Mouse (Mus musculus) liver, adult 2 months (tissue): ENCODE measurements at regions not wholly inside any gene's neighbourhood (a gene's known extent, or its start where the extent isn't known, plus 50 kb on each side); places are given as distances from the start of the nearest gene placed in this dataset.

Source experiments
- DNase-seq: peaks from one replicate; pipeline ENCODE4 v3.0.0-alpha.2; 2011; ENCODE audit warnings: low read depth, low spot score; ENCODE audit errors: extremely low read depth
- H3K27ac ChIP-seq: fragments of 200-500 bp; replicated peaks from 2 replicates; pipeline ENCODE4 v1.5.1; 2012; ENCODE audit warnings: low read depth, mild to moderate bottlenecking, control low read depth, inconsistent platforms, low read length; ENCODE audit not compliant: insufficient read depth
- H3K27me3 ChIP-seq: fragments of 200-500 bp; 2 replicates; pipeline ENCODE4 v1.6.1; 2012; ENCODE audit warnings: mild to moderate bottlenecking, moderate library complexity, low read length, inconsistent platforms; ENCODE audit not compliant: control insufficient read depth, insufficient read depth
- H3K36me3 ChIP-seq: fragments of 200-500 bp; 2 replicates; pipeline ENCODE4 v1.6.1; 2012; ENCODE audit warnings: low read length, inconsistent platforms; ENCODE audit not compliant: control insufficient read depth, insufficient read depth
- H3K4me1 ChIP-seq: fragments of 200-500 bp; 2 replicates; pipeline ENCODE4 v1.6.1; 2011; ENCODE audit warnings: low read length; ENCODE audit not compliant: control insufficient read depth, insufficient read depth
- H3K4me3 ChIP-seq: fragments of 200-500 bp; 2 replicates; pipeline ENCODE4 v1.5.1; 2011; ENCODE audit warnings: low read depth, mild to moderate bottlenecking, control low read depth, low read length, moderate library complexity; ENCODE audit not compliant: insufficient read depth
- H3K79me2 ChIP-seq: fragments of 200-500 bp; 2 replicates; pipeline ENCODE4 v1.6.1; 2012; ENCODE audit warnings: inconsistent platforms, mild to moderate bottlenecking, low read length, moderate library complexity; ENCODE audit not compliant: control insufficient read depth, insufficient read depth
- H3K9ac ChIP-seq: fragments of 200-500 bp; 2 replicates; pipeline ENCODE4 v1.6.1; 2012; ENCODE audit warnings: low read depth, mild to moderate bottlenecking, control low read depth, inconsistent platforms, low read length
- CTCF ChIP-seq: fragments of 200-500 bp; IDR thresholded peaks from 2 replicates; pipeline ENCODE4 v1.5.1; 2011; ENCODE audit warnings: low read depth, low read length, control low read depth
- POLR2A ChIP-seq: fragments of 200-500 bp; IDR thresholded peaks from 2 replicates; pipeline ENCODE4 v1.6.1; 2011; ENCODE audit warnings: low read length, control low read depth; ENCODE audit not compliant: insufficient read depth; ENCODE audit errors: extremely low read depth
- WGBS: fragments of 180-500 bp; shearing (Covaris S2); methylation state at CpG from one replicate; pipeline ENCODE4 v1.1.7; 2018; 5-methylcytosine and 5-hydroxymethylcytosine counted together

DNA sequence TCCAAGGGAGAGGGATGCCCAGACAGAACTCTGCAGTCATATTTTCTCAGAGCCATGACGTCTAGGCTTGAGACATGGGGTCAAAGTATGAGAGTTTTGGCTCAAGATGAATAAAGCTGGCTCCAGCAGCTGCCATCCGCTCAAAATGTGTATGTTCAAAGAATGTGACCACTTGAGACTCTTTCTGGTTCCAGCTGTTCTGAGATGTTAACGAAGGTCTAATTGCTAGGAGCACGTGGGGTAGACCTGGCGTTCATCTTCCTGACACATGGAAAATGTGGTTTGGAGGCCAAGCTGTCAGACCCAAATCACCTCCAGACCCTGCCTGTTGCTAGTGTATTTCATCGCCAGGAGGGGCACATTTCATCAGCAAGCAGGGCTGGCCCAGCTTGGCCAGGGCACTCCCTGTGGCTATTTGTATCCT lies 58.9 kb upstream of the Ankrd1 start:
- no peak overlapping the region for H3K9ac ChIP-seq
- TF ChIP-seq CTCF (no peak), POLR2A (no peak)
- no peaks in the 10 kb centered on the region for H3K79me2 ChIP-seq
- peaks cover 2% of the 10 kb centered on the region; the same call in 1 of the 2 replicates for H3K4me1 ChIP-seq
- no peak overlapping the region for H3K27ac ChIP-seq
- H3K36me3 ChIP-seq: no peaks in the 10 kb centered on the region
- no peaks in the 10 kb centered on the region for H3K27me3 ChIP-seq
- DNase-seq: no peak
- WGBS: 73% methylated on average over 6 of the region's 6 CpGs
- no peak overlapping the region for H3K4me3 ChIP-seq

DNA sequence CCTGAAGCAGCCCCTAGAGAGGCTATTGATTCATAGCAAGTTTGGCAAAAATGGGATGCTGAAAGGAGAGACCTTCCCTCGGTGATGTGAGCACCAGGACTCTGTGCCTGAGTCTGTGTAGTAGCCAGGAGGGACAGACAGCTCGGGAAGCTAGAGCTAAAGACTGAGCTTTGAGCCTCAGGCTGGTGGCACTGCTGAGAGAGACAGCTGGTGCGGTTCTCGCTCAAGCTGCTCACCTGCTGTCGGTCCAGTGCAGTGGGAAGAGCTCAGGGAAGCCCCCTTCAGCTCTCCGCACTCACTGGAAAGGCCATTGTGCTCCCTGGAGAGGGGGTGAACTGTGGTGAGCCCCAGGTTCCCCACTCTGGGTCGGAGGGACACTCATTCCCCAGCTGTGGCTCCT lies 60.4 kb upstream of the Ankrd1 start:
- H3K4me1 ChIP-seq: no peaks in the 10 kb centered on the region
- H3K36me3 ChIP-seq: no peaks in the 10 kb centered on the region
- no peak overlapping the region for H3K9ac ChIP-seq
- no peak for TF ChIP-seq POLR2A
- no peak for TF ChIP-seq CTCF
- no peak overlapping the region for H3K27ac ChIP-seq
- H3K27me3 ChIP-seq: no peaks in the 10 kb centered on the region
- WGBS: 71% methylated on average over 7 of the region's 7 CpGs
- no peaks in the 10 kb centered on the region for H3K79me2 ChIP-seq
- no peak overlapping the region for H3K4me3 ChIP-seq
- DNase-seq: no peak

DNA sequence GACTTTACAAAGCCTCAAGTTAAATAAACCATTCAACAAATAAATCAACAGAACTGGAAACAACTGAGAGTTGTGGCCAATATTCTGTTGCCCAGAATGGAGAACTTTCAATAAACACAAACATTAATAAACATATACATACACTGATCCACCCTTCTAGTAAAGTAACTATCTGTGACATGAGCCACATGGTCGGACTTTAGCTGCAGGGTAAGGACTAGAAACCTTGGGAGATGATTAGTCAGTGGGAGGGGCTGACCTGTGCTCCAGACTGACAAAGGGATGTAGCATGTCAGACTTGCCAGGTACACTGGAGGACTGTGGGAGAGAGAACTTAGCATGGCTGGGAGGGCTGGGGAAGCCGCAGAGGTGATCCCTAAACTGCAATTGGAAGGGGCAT lies 61.6 kb upstream of the Ankrd1 start:
- 39% methylated on average over 2 of the region's 2 CpGs for WGBS

DNA sequence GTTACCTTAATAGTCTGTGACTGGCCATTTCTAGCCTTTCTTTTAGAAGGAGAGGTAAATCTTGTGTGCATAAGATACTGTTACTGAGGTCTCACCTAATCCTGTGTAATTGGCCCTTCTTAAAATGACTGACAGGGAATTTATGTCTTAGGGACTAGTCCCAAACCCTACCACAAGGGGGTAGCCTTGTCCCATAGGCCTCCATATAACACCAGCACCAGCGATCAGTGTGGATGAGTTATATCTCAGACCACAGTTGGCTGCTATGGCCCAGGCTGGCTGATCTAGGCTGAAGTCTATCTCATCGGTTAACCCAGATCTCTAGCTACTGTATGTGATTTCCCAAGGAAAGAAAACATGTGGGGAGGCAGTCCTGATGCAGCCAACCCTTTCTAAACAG lies 63.2 kb upstream of the Ankrd1 start:
- 21% methylated on average over 2 of the region's 2 CpGs for WGBS
- H3K79me2 ChIP-seq: no peaks in the 10 kb centered on the region
- H3K27me3 ChIP-seq: no peaks in the 10 kb centered on the region
- H3K27ac ChIP-seq: no peak overlapping the region
- no peak overlapping the region for H3K4me3 ChIP-seq
- no peaks in the 10 kb centered on the region for H3K4me1 ChIP-seq
- no peaks in the 10 kb centered on the region for H3K36me3 ChIP-seq
- DNase-seq: peak; percentile 58
- no peak overlapping the region for H3K9ac ChIP-seq
- TF ChIP-seq POLR2A (no peak), CTCF (peak; percentile 57)

More for the DNA sequence above, 61.6 kb upstream of the Ankrd1 start:
- Histone ChIP-seq H3K79me2 (no peaks in the 10 kb centered on the region), H3K36me3 (no peaks in the 10 kb centered on the region), H3K27me3 (no peaks in the 10 kb centered on the region), H3K4me3 (no peak overlapping the region), H3K9ac (no peak overlapping the region), H3K4me1 (no peaks in the 10 kb centered on the region), H3K27ac (no peak overlapping the region)
- TF ChIP-seq CTCF (no peak), POLR2A (no peak)
- peak; percentile 37 for DNase-seq

DNA sequence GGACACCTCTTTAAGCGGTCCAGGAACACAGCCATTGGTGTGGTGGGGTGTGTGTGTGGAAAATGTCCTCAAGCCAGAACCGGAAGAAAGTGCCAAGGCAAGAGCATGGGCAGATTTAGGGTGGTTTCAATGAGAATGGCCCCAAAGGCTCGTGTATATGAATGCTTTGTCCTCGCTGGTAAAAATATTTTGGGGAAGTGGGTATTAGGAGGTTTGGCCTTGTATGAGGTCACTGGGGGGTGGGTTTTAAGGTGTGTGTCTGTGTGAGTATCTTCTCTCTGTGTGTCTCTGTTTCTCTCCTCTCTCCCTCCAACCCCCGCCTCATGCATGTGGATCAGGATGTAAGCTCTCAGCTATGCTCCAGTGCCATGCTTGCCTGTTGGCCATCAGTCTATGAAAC lies 69.8 kb upstream of the Ankrd1 start:
- WGBS: 82% methylated on average over 5 of the region's 5 CpGs
- H3K27ac ChIP-seq: no peak overlapping the region
- H3K9ac ChIP-seq: no peak overlapping the region
- no peaks in the 10 kb centered on the region for H3K36me3 ChIP-seq
- no peak for DNase-seq
- H3K27me3 ChIP-seq: no peaks in the 10 kb centered on the region
- no peaks in the 10 kb centered on the region for H3K4me1 ChIP-seq
- H3K79me2 ChIP-seq: no peaks in the 10 kb centered on the region
- TF ChIP-seq POLR2A (no peak), CTCF (no peak)
- no peak overlapping the region for H3K4me3 ChIP-seq

DNA sequence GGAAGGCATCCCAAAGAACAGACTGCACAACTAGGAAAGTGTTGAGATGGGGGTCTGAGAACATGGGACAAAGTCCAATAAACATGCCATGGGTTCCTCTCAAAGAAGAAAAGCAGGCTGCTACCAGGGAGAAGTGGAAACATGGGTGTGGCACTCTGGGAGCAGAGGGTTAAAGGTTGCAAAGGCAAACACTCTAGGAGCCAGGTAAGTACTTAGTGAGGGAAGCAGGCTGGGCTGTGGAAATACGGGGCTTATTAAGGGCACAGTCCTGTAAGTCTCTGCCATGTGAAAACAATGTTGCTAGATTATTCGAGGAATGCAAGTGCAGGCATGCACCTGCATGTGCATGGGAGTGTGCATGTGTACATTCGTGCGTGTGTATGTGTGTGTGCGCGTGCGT lies 71.7 kb upstream of the Ankrd1 start:
- Histone ChIP-seq H3K79me2 (no peaks in the 10 kb centered on the region), H3K9ac (no peak overlapping the region), H3K4me1 (no peaks in the 10 kb centered on the region), H3K36me3 (no peaks in the 10 kb centered on the region), H3K27me3 (no peaks in the 10 kb centered on the region), H3K27ac (no peak overlapping the region), H3K4me3 (no peak overlapping the region)
- DNase-seq: no peak
- WGBS: 84% methylated on average over 7 of the region's 7 CpGs
- TF ChIP-seq POLR2A (no peak), CTCF (no peak)
